13 mouse cellular contexts compared by ENCODE assay signal in the genomic region with DNA sequence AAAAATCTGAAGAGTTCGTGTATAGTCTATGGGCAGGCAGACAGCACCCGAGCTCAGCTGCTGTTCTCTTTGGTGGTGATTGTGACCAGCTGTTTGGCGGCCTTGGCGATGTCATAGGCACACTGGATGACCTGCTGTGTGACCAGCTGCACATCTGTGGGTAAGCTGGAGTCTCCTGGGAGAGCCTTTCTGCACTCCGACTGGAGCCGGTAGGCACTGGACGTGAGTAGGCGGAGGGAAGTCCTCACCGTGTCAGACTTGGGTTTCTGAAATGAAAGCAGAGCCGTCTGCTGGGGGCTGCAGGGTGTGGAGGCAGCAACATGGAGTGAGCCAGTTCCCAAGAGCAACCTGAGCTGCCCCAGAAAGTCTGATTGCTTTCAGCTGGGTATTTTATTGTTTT. TPM values are rescaled to one million over a fixed set of nuclear protein-coding genes. Genes with fewer than 3 reads are reported as not detected.
A peak's percentile ranks its signal among the peaks of the same experiment; 100 is the strongest.
DNase-seq lines count a peak whose midpoint lies in the region; ATAC-seq and TF ChIP-seq lines count a peak whose summit lies in the region.
"Had no signal": no experiment of that assay in that cellular context is flagged by ENCODE, and none has a peak within 500 bp of the region (broad histone marks: within the 10 kb centered on the region; RNA-seq: fewer than 3 reads in every experiment).

No protein-coding gene starts in this region.

- TF ChIP-seq CTCF in lung, postnatal 0 days (IDR thresholded peaks at IDR 0.05) = no peak

- no peaks in the 10 kb centered on the region for H3K9me3 ChIP-seq in heart, embryonic 10.5 days
- H3K9me3 ChIP-seq in lung, postnatal 0 days (ENCODE audit: low read length) = no peaks in the 10 kb centered on the region
- H3K9me3 ChIP-seq: lung, embryonic 15.5 days had no signal

- no peak overlapping the region for H3K9ac ChIP-seq in lung, postnatal 0 days (replicated peaks; ENCODE audit: low read depth)
- H3K9ac ChIP-seq: lung, embryonic 15.5 days had no signal

- no peaks in the 10 kb centered on the region for H3K27me3 ChIP-seq in heart, embryonic 10.5 days (ENCODE audit: insufficient read depth, poor library complexity, severe bottlenecking)
- no peaks in the 10 kb centered on the region for H3K27me3 ChIP-seq in lung, postnatal 0 days (replicated peaks; ENCODE audit: insufficient read depth, low read length)
- H3K27me3 ChIP-seq: lung, embryonic 15.5 days had no signal

- H3K4me3 ChIP-seq in heart, embryonic 10.5 days = no peak overlapping the region
- H3K4me3 ChIP-seq in lung, postnatal 0 days (ENCODE audit: low read depth, low read length) = no peak overlapping the region
- H3K4me3 ChIP-seq: erythroblast, embryonic 14.5 days; lung, embryonic 15.5 days had no signal

- peak; percentile 95 for DNase-seq in heart, adult 11 months
- DNase-seq in heart, embryonic 10.5 days (ENCODE audit: low spot score) = no peak
- DNase-seq in lung, postnatal 0 days (ENCODE audit: low spot score) = peak; percentile 16
- DNase-seq in lung, postnatal 25 days (ENCODE audit: low spot score) = no peak
- DNase-seq in hindlimb bud, embryonic 11.5 days (ENCODE audit: extremely low spot score, low read depth, low spot score) = peak; percentile 0
- DNase-seq in urinary bladder, postnatal 25 days (ENCODE audit: low spot score) = no peak
- DNase-seq in cerebellum, adult 8-10 months = no peak
- DNase-seq in thymus, postnatal 10 days (ENCODE audit: low spot score in 2 of 2) = no peak
- DNase-seq: B cell, adult 2 months; cerebellum, adult 9-11 months had no signal

- H3K27ac ChIP-seq in heart, embryonic 10.5 days = no peak overlapping the region
- no peak overlapping the region for H3K27ac ChIP-seq in lung, postnatal 0 days (ENCODE audit: low read length)
- H3K27ac ChIP-seq: lung, embryonic 15.5 days had no signal

- WGBS in heart, embryonic 10.5 days = 78% methylated on average over 10 of the region's 10 CpGs
- WGBS in lung, postnatal 0 days = 66% methylated on average over 10 of the region's 10 CpGs

- peaks cover 84% of the 10 kb centered on the region for H3K36me3 ChIP-seq in heart, embryonic 10.5 days
- peaks cover 56% of the 10 kb centered on the region for H3K36me3 ChIP-seq in lung, postnatal 0 days (ENCODE audit: insufficient read depth, low read length)

- ATAC-seq in lung, postnatal 0 days = no peak
- ATAC-seq: intestine, embryonic 16.5 days had no signal

- no peak for TF ChIP-seq EP300 in lung, postnatal 0 days (IDR thresholded peaks at IDR 0.05)

- no peak overlapping the region for H3K4me2 ChIP-seq in lung, postnatal 0 days (replicated peaks; ENCODE audit: low read depth, low read length)
- H3K4me2 ChIP-seq: lung, embryonic 15.5 days had no signal

- H3K4me1 ChIP-seq in heart, embryonic 10.5 days = 0 out of 2 replicates have a peak, but pooled peaks cover 5% of the 10 kb centered on the region
- no peaks in the 10 kb centered on the region for H3K4me1 ChIP-seq in lung, postnatal 0 days (ENCODE audit: insufficient read depth, low read depth, low read length)
- H3K4me1 ChIP-seq: lung, embryonic 15.5 days had no signal

RNA-seq across cellular contexts. Expression of gene Tchp, which starts 22.6 kb away (rescaled TPM):
- polyA plus RNA-seq in heart, embryonic 10.5 days (2016; fragmentation: Nextera tagmentation; extraction: Ambion mirVana) = 8.8 and 11.4 TPM in 2 replicates
- 9.4 and 10.0 TPM in 2 replicates for polyA plus RNA-seq in lung, postnatal 0 days (2015; fragmentation: Nextera tagmentation; extraction: Ambion mirVana)

RNA-seq across cellular contexts. Expression of gene Gltp, which starts 39.3 kb away (rescaled TPM):
- polyA plus RNA-seq in heart, embryonic 10.5 days (2016; fragmentation: Nextera tagmentation; extraction: Ambion mirVana) = 65.8 and 71.8 TPM in 2 replicates
- polyA plus RNA-seq in lung, postnatal 0 days (2015; fragmentation: Nextera tagmentation; extraction: Ambion mirVana) = 88.2 and 89.4 TPM in 2 replicates

RNA-seq across cellular contexts. Expression of gene Ankrd13a, which starts 44.3 kb away (rescaled TPM):
- polyA plus RNA-seq in heart, embryonic 10.5 days (2016; fragmentation: Nextera tagmentation; extraction: Ambion mirVana) = 37.5 and 41.2 TPM in 2 replicates
- 110 and 115 TPM in 2 replicates for polyA plus RNA-seq in lung, postnatal 0 days (2015; fragmentation: Nextera tagmentation; extraction: Ambion mirVana)

RNA-seq across cellular contexts. Expression of gene Git2, which starts 45.2 kb away (rescaled TPM):
- 31.6 and 33.0 TPM in 2 replicates for polyA plus RNA-seq in heart, embryonic 10.5 days (2016; fragmentation: Nextera tagmentation; extraction: Ambion mirVana)
- polyA plus RNA-seq in lung, postnatal 0 days (2015; fragmentation: Nextera tagmentation; extraction: Ambion mirVana) = 36.5 and 39.1 TPM in 2 replicates

Comparison
In these comparisons a context has a peak if more than half of its experiments do, and no peak if none do; other contexts are left out.
1. DNase-seq: peak in heart, adult 11 months (single experiment), lung, postnatal 0 days (single experiment) and hindlimb bud, embryonic 11.5 days (single experiment); none in heart, embryonic 10.5 days (single experiment), lung, postnatal 25 days (single experiment), urinary bladder, postnatal 25 days (single experiment), cerebellum, adult 8-10 months (single experiment) and thymus, postnatal 10 days (0 of 2).